In the genomic region with DNA sequence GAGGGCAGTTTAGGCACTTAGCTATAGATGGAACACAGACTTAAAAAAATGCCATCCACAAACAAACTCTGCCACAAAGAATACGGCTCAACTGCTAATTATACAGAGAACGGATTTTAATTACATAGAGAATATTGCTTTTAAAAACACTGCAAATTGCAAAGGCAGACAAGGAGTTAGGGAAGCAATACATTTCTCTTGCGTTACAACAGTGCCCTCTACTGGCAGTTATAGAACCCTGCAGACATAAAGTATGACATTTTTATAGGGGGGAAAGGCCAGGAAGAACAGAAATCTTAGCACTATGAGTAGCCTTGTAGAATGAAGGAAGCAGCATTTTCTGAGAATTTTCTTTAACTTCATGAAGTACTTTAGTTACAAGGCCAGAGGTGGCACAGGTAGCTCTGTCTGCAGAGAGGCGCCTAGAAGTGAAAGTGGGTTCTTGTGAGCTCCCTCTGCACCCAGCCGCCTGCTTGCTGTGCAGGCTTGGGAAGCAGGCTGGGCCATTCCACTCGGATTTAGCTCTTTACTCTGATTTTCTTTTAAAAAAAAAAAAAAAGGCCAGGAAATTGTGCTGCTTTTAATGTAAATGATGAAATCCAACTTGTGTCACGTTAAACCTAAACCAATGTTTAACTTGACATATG, we compare ENCODE assay signal across 9 mouse cellular contexts. TPM values are rescaled to one million over a fixed set of nuclear protein-coding genes. Genes with fewer than 3 reads are reported as not detected.
DNase-seq lines count a peak whose midpoint lies in the region; ATAC-seq and TF ChIP-seq lines count a peak whose summit lies in the region.
"Had no signal": no experiment of that assay in that cellular context is flagged by ENCODE, and none has a peak within 500 bp of the region (broad histone marks: within the 10 kb centered on the region; RNA-seq: fewer than 3 reads in every experiment).

No protein-coding gene starts in this region.

- no peak overlapping the region for H3K27ac ChIP-seq in heart, postnatal 0 days (ENCODE audit: low read depth)
- H3K27ac ChIP-seq: embryonic facial prominence, embryonic 13.5 days had no signal

- no peaks in the 10 kb centered on the region for H3K36me3 ChIP-seq in heart, postnatal 0 days (replicated peaks; ENCODE audit: control insufficient read depth, insufficient read depth, low read length)
- H3K36me3 ChIP-seq: embryonic facial prominence, embryonic 13.5 days had no signal

- no peak for TF ChIP-seq POLR2A in lung, adult 2 months (IDR thresholded peaks at IDR 0.05; ENCODE audit: borderline replicate concordance, extremely low read depth, low read depth, low read length)

- H3K4me3 ChIP-seq in heart, postnatal 0 days (ENCODE audit: low read depth, low read length): no peak overlapping the region
- no peak overlapping the region for H3K4me3 ChIP-seq in lung, adult 2 months (replicated peaks; ENCODE audit: extremely low read depth, low read depth, low read length)
- H3K4me3 ChIP-seq: embryonic facial prominence, embryonic 13.5 days had no signal

- no peaks in the 10 kb centered on the region for H3K9me3 ChIP-seq in heart, postnatal 0 days (replicated peaks; ENCODE audit: control insufficient read depth, low read length)
- H3K9me3 ChIP-seq: embryonic facial prominence, embryonic 13.5 days had no signal

- no peak overlapping the region for H3K9ac ChIP-seq in heart, postnatal 0 days (replicated peaks; ENCODE audit: low read depth, low read length)
- H3K9ac ChIP-seq: embryonic facial prominence, embryonic 13.5 days had no signal

- H3K4me1 ChIP-seq in heart, postnatal 0 days (ENCODE audit: control insufficient read depth, insufficient read depth): peaks cover 10% of the 10 kb centered on the region
- peaks cover 2% of the 10 kb centered on the region; the same call in 1 of the 2 replicates for H3K4me1 ChIP-seq in lung, adult 2 months (ENCODE audit: control insufficient read depth, insufficient read depth, low read length)

- ATAC-seq in heart, postnatal 0 days (ENCODE audit: insufficient read depth, low read depth): no peak

- no peak overlapping the region for H3K4me2 ChIP-seq in heart, postnatal 0 days (ENCODE audit: low read depth, low read length)
- H3K4me2 ChIP-seq: embryonic facial prominence, embryonic 13.5 days had no signal

- TF ChIP-seq EP300 in heart, postnatal 0 days (IDR thresholded peaks at IDR 0.05; ENCODE audit: low read depth): no peak

- WGBS in heart, postnatal 0 days: 35% methylated on average over 7 of the region's 7 CpGs
- WGBS in lung, adult 2 months: 48% methylated on average over 7 of the region's 7 CpGs

- DNase-seq in heart, postnatal 0 days (ENCODE audit: low spot score): peak; percentile 71
- no peak for DNase-seq in heart, adult 11 months
- DNase-seq in 416B (ENCODE audit: low read depth) (peak; percentile 83), MEL-GATA-1-ER (ENCODE audit: extremely low read depth, low read depth) (peak; percentile 41)
- DNase-seq in embryo, embryonic 11.5 days (ENCODE audit: low read depth, low spot score): peak; percentile 46
- DNase-seq in lung, adult 2 months: no peak
- DNase-seq in telencephalon, adult 2 months (ENCODE audit: low read depth, low spot score): peak; percentile 24
- DNase-seq in spleen, postnatal 4 days (ENCODE audit: low spot score in 2 of 2): no peak

- no peaks in the 10 kb centered on the region for H3K27me3 ChIP-seq in heart, postnatal 0 days (ENCODE audit: control insufficient read depth, insufficient read depth, low read length)
- H3K27me3 ChIP-seq: embryonic facial prominence, embryonic 13.5 days had no signal

- peak; percentile 94 for TF ChIP-seq CTCF in heart, postnatal 0 days (IDR thresholded peaks at IDR 0.05; ENCODE audit: low read depth)
- peak; percentile 26; the same call in 1 of the 2 replicates for TF ChIP-seq CTCF in lung, adult 2 months (IDR thresholded peaks at IDR 0.05; ENCODE audit: insufficient read depth, low read length)

RNA-seq across cellular contexts. Expression of gene Taf3, which starts 38.0 kb away (rescaled TPM):
- 2.2 and 3.0 TPM in 2 replicates for total RNA-seq in heart, postnatal 0 days (2014; rRNA removed; ENCODE audit: low replicate concordance)
- 6.3 and 6.6 TPM in 2 replicates for polyA plus RNA-seq in heart, postnatal 0 days (2015; fragmentation: Nextera tagmentation; extraction: Ambion mirVana)
- 5.8 and 8.7 TPM in 2 replicates for polyA plus RNA-seq in lung, adult 2 months (2012; rRNA removed)

Comparison
In these comparisons a context has a peak if more than half of its experiments do, and no peak if none do; other contexts are left out.
1. DNase-seq: peak in heart, postnatal 0 days (single experiment), 416B (single experiment), MEL-GATA-1-ER (single experiment), embryo, embryonic 11.5 days (single experiment) and telencephalon, adult 2 months (single experiment); none in heart, adult 11 months (single experiment), lung, adult 2 months (single experiment) and spleen, postnatal 4 days (0 of 2).